Mouse (Mus musculus) left cerebral cortex, postnatal 14 days (tissue): ENCODE measurements around the gene Calm3. TPM values are rescaled to one million over a fixed set of nuclear protein-coding genes. Genes with fewer than 3 reads are reported as not detected.

Experiments used
- DNase-seq, 2 experiments: peaks; one replicate each; pipeline ENCODE4 v3.0.0; 2021 to 2022; ENCODE audit warnings: low spot score in 2 of 2, mixed read lengths in 1 of 2
- intact Hi-C: fragments of 180-260 bp; cut with DNase I; formaldehyde crosslinking; loops from one replicate; pipeline ENCODE4 v1.15.1; 2025
- total RNA-seq, 2 experiments: library from RNA; stranded (reverse); gene quantifications; 2 replicates each; pipeline ENCODE4 v1.2.3; 2021

Calm3 gene
- total RNA-seq, 2 experiments from 2014 or later, result 2,088 to 2,136 TPM

GRCm38 (mm10) chr7:16875326-16875725, 48.6 kb downstream of the Calm3 start:
- DNase-seq, result no peak
- intact Hi-C loops, result loop anchor here (2.0 kb wide), 1 partner anchor 15 kb away; the partner anchor contains the start of gene Gng8

- DNase-seq, result no peak
- intact Hi-C loops, result loop anchor here (2.0 kb wide), 1 partner anchor 16 kb away; the partner anchor contains the start of gene Gng8
Observed at GRCm38 (mm10) chr7:16875310-16875325, 48.8 kb downstream of the Calm3 start, which contains the start of gene Dact3. Gene Dact3, plus strand, starts transcription at chr7:16875317.

GRCm38 (mm10) chr7:16874756-16875309, 49.1 kb downstream of the Calm3 start:
- intact Hi-C loops, result loop anchor here (2.0 kb wide), 1 partner anchor 16 kb away; the partner anchor contains the start of gene Gng8

GRCm38 (mm10) chr7:16874190-16874589, 49.7 kb downstream of the Calm3 start:
- intact Hi-C loops, result loop anchor here (2.0 kb wide), 1 partner anchor 17 kb away; the partner anchor contains the start of gene Gng8

More at GRCm38 (mm10) chr7:16874756-16875309, 49.1 kb downstream of the Calm3 start:
- peak; percentile 100 for DNase-seq

GRCm38 (mm10) chr7:16873392-16873791, 50.5 kb downstream of the Calm3 start:
- DNase-seq, result no peak
- intact Hi-C loops, result no loop called here

More at GRCm38 (mm10) chr7:16874190-16874589, 49.7 kb downstream of the Calm3 start:
- DNase-seq, result peak; percentile 78 to 85

GRCm38 (mm10) chr7:16872478-16872877, 51.4 kb downstream of the Calm3 start:
- intact Hi-C loops, result no loop called here
- DNase-seq, result no peak

GRCm38 (mm10) chr7:16871600-16871999, 52.3 kb downstream of the Calm3 start:
- no peak for DNase-seq
- intact Hi-C loops, result no loop called here

- peak; percentile 92 to 98 for DNase-seq
Observed at GRCm38 (mm10) chr7:16869497-16869896, 54.4 kb downstream of the Calm3 start.

GRCm38 (mm10) chr7:16867488-16867887, 56.4 kb downstream of the Calm3 start:
- intact Hi-C loops, result no loop called here
- DNase-seq, result no peak

More at GRCm38 (mm10) chr7:16869497-16869896, 54.4 kb downstream of the Calm3 start:
- intact Hi-C loops, result no loop called here

Other genes starting within 250 kb of the Calm3 start
- gene Ceacam15, start 248.4 kb downstream of the Calm3 start, total RNA-seq, result not detected
- gene Ceacam9, start 202.2 kb downstream of the Calm3 start, total RNA-seq, result not detected
- 100 to 1,000 TPM; 349 to 363 TPM for gene Ap2s1, start 185.7 kb downstream of the Calm3 start, total RNA-seq
- gene Slc1a5, start 142.8 kb downstream of the Calm3 start, total RNA-seq, result 1 to 10 TPM; 3.8 to 5.7 TPM
- gene Strn4, start 108.2 kb downstream of the Calm3 start, total RNA-seq, result 100 to 1,000 TPM; 333 to 347 TPM
- gene Fkrp, start 107.4 kb downstream of the Calm3 start, total RNA-seq, result 10 to 100 TPM; 50.3 to 57.2 TPM
- gene Prkd2, start 81.2 kb downstream of the Calm3 start, total RNA-seq, result 1 to 10 TPM; 9.0 to 9.3 TPM
- 100 to 1,000 TPM; 130 to 141 TPM for gene Dact3, start 48.8 kb downstream of the Calm3 start, total RNA-seq
- 1 to 10 TPM; 1.2 to 1.5 TPM for gene Gng8, start 32.3 kb downstream of the Calm3 start, total RNA-seq
- gene Ptgir, start 17.6 kb downstream of the Calm3 start, total RNA-seq, result under 1 TPM in 1 of 2 experiments, not detected in 1; 0.11 TPM
- gene Pnmal2, start 20.6 kb upstream of the Calm3 start, total RNA-seq, result 100 to 1,000 TPM; 215 to 249 TPM
- 10 to 100 TPM; 85.4 to 91.6 TPM for gene Pnmal1, start 35.6 kb upstream of the Calm3 start, total RNA-seq
- gene Gm42372, start 59.0 kb upstream of the Calm3 start, total RNA-seq, result 10 to 100 TPM; 59.2 to 61.7 TPM
- 1 to 10 TPM; 3.0 TPM for gene Ccdc8, start 68.6 kb upstream of the Calm3 start, total RNA-seq
- 100 to 1,000 TPM; 182 to 185 TPM for gene Ppp5c, start 103.8 kb upstream of the Calm3 start, total RNA-seq
- 10 to 100 TPM in 1 of 2 experiments, 1 to 10 TPM in 1; 8.3 to 16.0 TPM for gene Hif3a, start 138.3 kb upstream of the Calm3 start, total RNA-seq
- gene Psg16, start 149.9 kb upstream of the Calm3 start, total RNA-seq, result 1 to 10 TPM; 3.8 to 4.2 TPM
- not detected for gene Ceacam3, start 226.2 kb upstream of the Calm3 start, total RNA-seq